Comparison of ENCODE assay signal across 20 mouse cellular contexts in genomic region chr7:83636425-83636824, GRCm38 (mm10). TPM values are rescaled to one million over a fixed set of nuclear protein-coding genes. Genes with fewer than 3 reads are reported as not detected.
DNase-seq lines count a peak whose midpoint lies in the region; TF ChIP-seq lines count a peak whose summit lies in the region.
"Had no signal": no experiment of that assay in that cellular context is flagged by ENCODE, and none has a peak within 500 bp of the region (broad histone marks: within the 10 kb centered on the region; RNA-seq: fewer than 3 reads in every experiment).

No protein-coding gene starts in this region.

- no peak overlapping the region for H3K9ac ChIP-seq in liver, adult 2 months (ENCODE audit: low read depth, low read length)
- no peak overlapping the region for H3K9ac ChIP-seq in CH12.LX (ENCODE audit: insufficient read depth, low read depth)
- H3K9ac ChIP-seq: forebrain, embryonic 13.5 days; hindbrain, embryonic 12.5 days; hindbrain, embryonic 15.5 days had no signal

- in situ Hi-C loops in CH12.LX (cut with MboI; ENCODE audit: low pct_ligation_motif_present, low pct_unique_long_range_greater_than_20kb, low sequenced_read_pairs): no loop called here

- peaks cover 35% of the 10 kb centered on the region for H3K4me1 ChIP-seq in liver, adult 2 months (ENCODE audit: control insufficient read depth, insufficient read depth, low read length)
- peaks cover 40 to 81% of the 10 kb centered on the region in 2 experiments for H3K4me1 ChIP-seq in CH12.LX (ENCODE audit: control insufficient read depth in 1 of 2, insufficient read depth in 2 of 2)
- H3K4me1 ChIP-seq in lung, adult 2 months (ENCODE audit: control insufficient read depth, insufficient read depth, low read length): peaks cover 6% of the 10 kb centered on the region

- no peak for TF ChIP-seq EP300 in CH12.LX (IDR thresholded peaks at IDR 0.05; ENCODE audit: low read length)

- no peaks in the 10 kb centered on the region for H3K9me3 ChIP-seq in CH12.LX (replicated peaks; ENCODE audit: low read length)
- H3K9me3 ChIP-seq: forebrain, embryonic 10.5 days; forebrain, embryonic 13.5 days; hindbrain, embryonic 12.5 days; hindbrain, embryonic 15.5 days had no signal

- WGBS in liver, adult 2 months: 60% methylated on average over 8 of the region's 8 CpGs
- 90% methylated on average over 8 of the region's 8 CpGs for WGBS in lung, adult 2 months

- H3K27ac ChIP-seq in liver, adult 2 months (replicated peaks; ENCODE audit: insufficient read depth, low read depth, low read length): peak overlapping the region; percentile 78; the same call in 1 of the 2 replicates
- peak overlapping the region; percentile 11; the same call in 1 of the 2 replicates for H3K27ac ChIP-seq in CH12.LX (ENCODE audit: insufficient read depth, low read depth)
- H3K27ac ChIP-seq: forebrain, embryonic 10.5 days; forebrain, embryonic 13.5 days; heart, adult 2 months; hindbrain, embryonic 12.5 days; hindbrain, embryonic 15.5 days had no signal

- dilution Hi-C loops in CH12.LX (cut with MboI; ENCODE audit: extremely low pct_ligation_motif_present, extremely low pct_unique_long_range_greater_than_20kb, low sequenced_read_pairs): no loop called here

- H3K4me3 ChIP-seq in liver, adult 2 months (ENCODE audit: insufficient read depth, low read depth, low read length): no peak overlapping the region
- H3K4me3 ChIP-seq in CH12.LX (replicated peaks in 1 of 3; ENCODE audit: low read depth in 2 of 3, low read length in 2 of 3, poor library complexity in 1 of 3): no peak overlapping the region
- no peak overlapping the region for H3K4me3 ChIP-seq in lung, adult 2 months (replicated peaks; ENCODE audit: extremely low read depth, low read depth, low read length)
- H3K4me3 ChIP-seq: forebrain, embryonic 10.5 days; forebrain, embryonic 13.5 days; heart, adult 2 months; hindbrain, embryonic 12.5 days; hindbrain, embryonic 15.5 days had no signal

- no peaks in the 10 kb centered on the region for H3K27me3 ChIP-seq in liver, adult 2 months (ENCODE audit: control insufficient read depth, insufficient read depth, low read length)
- H3K27me3 ChIP-seq in CH12.LX (replicated peaks): no peaks in the 10 kb centered on the region
- H3K27me3 ChIP-seq: forebrain, embryonic 13.5 days; hindbrain, embryonic 12.5 days; hindbrain, embryonic 15.5 days had no signal

- peaks cover 4% of the 10 kb centered on the region; the same call in 1 of the 2 replicates for H3K79me2 ChIP-seq in liver, adult 2 months (ENCODE audit: control insufficient read depth, insufficient read depth, low read length)
- H3K79me2 ChIP-seq in CH12.LX (replicated peaks; ENCODE audit: control insufficient read depth, extremely low read depth, insufficient read depth, poor library complexity, severe bottlenecking): peaks cover 30% of the 10 kb centered on the region

- peak; percentile 41 to 52 for DNase-seq in cerebellum, adult 18-20 months
- no peak for DNase-seq in cerebellum, postnatal 4 days (ENCODE audit: low spot score in 2 of 2)
- DNase-seq in liver, adult 2 months (ENCODE audit: extremely low read depth, low read depth, low spot score): peak; percentile 26
- DNase-seq in liver: no peak
- no peak for DNase-seq in CH12.LX (ENCODE audit: extremely low read depth)
- peak; percentile 58 to 59 for DNase-seq in cerebellum, postnatal 14 days
- no peak for DNase-seq in lung, adult 2 months
- DNase-seq: adrenal gland, adult 2 months; adrenal gland, postnatal 14 days; B cell, adult 2 months; gastrocnemius, postnatal 10 days; gastrocnemius, postnatal 36 days; heart, adult 2 months had no signal

- no peak overlapping the region for H3K4me2 ChIP-seq in CH12.LX (ENCODE audit: insufficient read depth, low read depth, poor library complexity, severe bottlenecking)
- H3K4me2 ChIP-seq: forebrain, embryonic 13.5 days; heart, embryonic 11.5 days; hindbrain, embryonic 12.5 days; hindbrain, embryonic 15.5 days had no signal

- TF ChIP-seq POLR2A in liver, adult 2 months (IDR thresholded peaks at IDR 0.05; ENCODE audit: extremely low read depth, insufficient read depth, low read length): no peak
- TF ChIP-seq POLR2A in CH12.LX (IDR thresholded peaks at IDR 0.05; ENCODE audit: low read depth, low read length): no peak
- TF ChIP-seq POLR2A in lung, adult 2 months (IDR thresholded peaks at IDR 0.05; ENCODE audit: borderline replicate concordance, extremely low read depth, low read depth, low read length): no peak

- no peak for TF ChIP-seq RAD21 in CH12.LX (IDR thresholded peaks at IDR 0.05; ENCODE audit: low read depth, low read length)

- no peak for TF ChIP-seq CTCF in liver, adult 2 months (IDR thresholded peaks at IDR 0.05; ENCODE audit: low read depth, low read length)
- TF ChIP-seq CTCF in CH12.LX (conservative IDR thresholded peaks at IDR 0.05 in 1 of 2, IDR thresholded peaks at IDR 0.05 in 1 of 2; ENCODE audit: low read depth in 2 of 2, low read length in 2 of 2): no peak
- no peak for TF ChIP-seq CTCF in lung, adult 2 months (IDR thresholded peaks at IDR 0.05; ENCODE audit: insufficient read depth, low read length)

- H3K36me3 ChIP-seq in liver, adult 2 months (ENCODE audit: control insufficient read depth, insufficient read depth, low read length): peaks cover 62% of the 10 kb centered on the region
- peaks cover 57 to 72% of the 10 kb centered on the region in 2 experiments for H3K36me3 ChIP-seq in CH12.LX (replicated peaks in 1 of 2; ENCODE audit: control insufficient read depth in 1 of 2, insufficient read depth in 1 of 2, low read length in 1 of 2)
- H3K36me3 ChIP-seq: hindbrain, embryonic 15.5 days had no signal

TF ChIP-seq in CH12.LX, 34 proteins besides CTCF, POLR2A, EP300 and RAD21:
- TF ChIP-seq MEF2A (IDR thresholded peaks at IDR 0.05; ENCODE audit: borderline replicate concordance, low read depth, low read length) (no peak), USF1 (IDR thresholded peaks at IDR 0.05; ENCODE audit: low read depth, low read length) (no peak), JUND (conservative IDR thresholded peaks at IDR 0.05; ENCODE audit: low read depth, low read length) (no peak), POLR2AphosphoS2 (IDR thresholded peaks at IDR 0.05; ENCODE audit: low read depth, low read length) (no peak), GABPA (IDR thresholded peaks at IDR 0.05; ENCODE audit: insufficient replicate concordance, low read depth, low read length) (no peak), KAT2A (IDR thresholded peaks at IDR 0.05; ENCODE audit: insufficient replicate concordance, low read length) (no peak), JUN (IDR thresholded peaks at IDR 0.05; ENCODE audit: insufficient read depth, low read depth, low read length) (no peak)

RNA-seq across cellular contexts. Expression of gene Stard5, which starts 4.7 kb away (rescaled TPM):
- total RNA-seq in liver, adult 2 months (2014; rRNA removed): 127 and 130 TPM in 2 replicates
- 66.9 and 71.2 TPM in 2 replicates for polyA plus RNA-seq in liver, adult 2 months (2012; rRNA removed)
- 37.6 and 44.9 TPM in 2 replicates for total RNA-seq in CH12.LX (2012; rRNA removed)
- 30.1 and 31.7 TPM in 2 replicates for total RNA-seq in CH12.LX (2014; rRNA removed)
- polyA plus RNA-seq in CH12.LX (2012; ENCODE audit: insufficient read length, low read depth): 33.1 and 39.2 TPM in 2 replicates
- polyA plus RNA-seq in lung, adult 2 months (2012; rRNA removed): 9.0 and 14.3 TPM in 2 replicates

RNA-seq across cellular contexts. Expression of gene Tmc3, which starts 51.7 kb away (rescaled TPM):
- total RNA-seq in liver, adult 2 months (2014; rRNA removed): 0.20 and 0.28 TPM in 2 replicates
- polyA plus RNA-seq in liver, adult 2 months (2012; rRNA removed): 0.06 and 0.15 TPM in 2 replicates
- total RNA-seq in CH12.LX (2012; rRNA removed) (1.3 and 2.2 TPM in 2 replicates), CH12.LX (2014; rRNA removed) (1.2 and 1.3 TPM in 2 replicates)
- 2.3 and 3.0 TPM in 2 replicates for polyA plus RNA-seq in CH12.LX (2012; ENCODE audit: insufficient read length, low read depth)
- polyA plus RNA-seq in lung, adult 2 months (2012; rRNA removed): 0.10 and 0.19 TPM in 2 replicates
- total RNA-seq: granulocyte monocyte progenitor cell, adult 5-6 weeks; MEL had no signal

Comparison
In these comparisons a context has a peak if more than half of its experiments do, and no peak if none do; other contexts are left out.
1. DNase-seq: peak in cerebellum, adult 18-20 months (2 of 2), liver, adult 2 months (single experiment) and cerebellum, postnatal 14 days (2 of 2); none in cerebellum, postnatal 4 days (0 of 2), liver (single experiment), CH12.LX (single experiment) and lung, adult 2 months (single experiment).